Mouse (Mus musculus) urinary bladder, adult 2 months (tissue): Measurements from ENCODE around the gene Ubr2. TPM values are rescaled to one million over a fixed set of nuclear protein-coding genes. Genes with fewer than 3 reads are reported as not detected.

Experiments used
- DNase-seq: peaks from one replicate; pipeline ENCODE4 v3.0.0; 2022; ENCODE audit warnings: low spot score
- polyA plus RNA-seq: library from polyadenylated mRNA; depleted of rRNA; stranded (reverse); fragments of >200 nt; gene quantifications from 2 replicates; pipeline ENCODE4 v1.2.3, GENCODE M21; 2012; rRNA removed

The Ubr2 gene
- 33.4 and 39.2 TPM in 2 replicates for polyA plus RNA-seq

DNA sequence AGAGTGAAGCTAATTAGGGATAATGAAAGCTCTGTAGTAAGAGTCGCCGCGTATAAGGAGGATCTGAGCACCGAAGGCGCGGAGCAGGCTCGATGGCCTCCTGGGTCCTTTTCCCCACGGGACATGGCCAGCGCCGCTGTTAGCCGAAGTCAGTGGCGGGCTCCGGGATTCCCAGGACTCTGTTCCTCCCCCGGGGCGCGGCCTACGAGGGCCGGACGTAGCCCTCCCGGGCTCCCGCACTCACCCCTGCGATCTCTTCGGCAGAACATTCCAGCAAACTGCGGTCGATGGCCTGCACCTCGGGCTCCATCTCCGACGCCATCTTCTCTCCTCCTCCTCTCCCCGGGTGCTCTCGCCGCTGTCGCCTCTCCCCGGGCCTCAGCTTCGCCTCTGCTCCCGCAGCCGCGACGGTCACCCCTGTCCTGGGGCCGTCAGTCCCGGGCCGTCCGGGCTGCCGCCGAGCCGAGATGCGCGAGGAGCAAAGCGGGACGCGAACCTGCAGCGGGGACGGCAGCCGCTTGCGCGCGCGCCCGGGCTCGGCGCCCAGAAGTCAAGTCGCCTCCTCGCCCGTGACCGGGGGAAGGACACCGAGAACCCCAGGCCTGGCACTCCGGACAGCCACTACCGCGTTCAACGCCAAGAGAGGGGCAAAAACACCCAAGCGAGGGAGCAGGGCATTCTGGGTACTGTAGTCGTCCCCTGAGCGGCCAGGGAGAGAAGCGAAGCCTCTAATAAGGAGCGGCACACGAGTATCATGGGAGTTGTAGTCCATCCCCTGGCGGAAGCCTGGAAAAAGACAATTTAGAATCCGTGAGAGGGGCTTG is at the start of gene Ubr2:
Gene Ubr2, minus strand, starts transcription at position 659 of the 824 bp plus-strand sequence.
- peak; percentile 86 for DNase-seq

GRCm38 (mm10) chr17:47059836-47060360 is 49.5 kb upstream of the Ubr2 start:
- DNase-seq: peak; percentile 51

DNA sequence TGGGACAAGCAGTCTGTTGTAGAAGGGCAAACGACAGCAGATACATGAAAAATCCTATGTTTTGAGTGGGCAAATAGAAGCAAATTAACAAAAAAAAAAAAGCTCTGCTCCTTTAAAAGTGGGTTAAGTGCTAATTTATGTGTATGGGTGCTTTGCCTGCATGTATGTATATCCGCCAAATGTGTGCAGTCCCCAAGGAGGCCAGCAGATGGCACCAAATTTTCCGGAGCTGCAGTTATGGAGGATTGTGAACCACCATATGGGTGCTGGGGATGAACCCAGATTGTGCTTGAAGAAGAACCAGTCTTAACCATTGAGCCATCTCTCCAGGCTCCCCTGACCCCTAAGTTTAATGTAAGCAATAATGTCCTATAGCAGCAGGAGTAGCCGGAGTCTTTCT is 47.6 kb upstream of the Ubr2 start:
- no peak for DNase-seq

GRCm38 (mm10) chr17:47056476-47056875 is 46.1 kb upstream of the Ubr2 start:
- DNase-seq: no peak

DNA sequence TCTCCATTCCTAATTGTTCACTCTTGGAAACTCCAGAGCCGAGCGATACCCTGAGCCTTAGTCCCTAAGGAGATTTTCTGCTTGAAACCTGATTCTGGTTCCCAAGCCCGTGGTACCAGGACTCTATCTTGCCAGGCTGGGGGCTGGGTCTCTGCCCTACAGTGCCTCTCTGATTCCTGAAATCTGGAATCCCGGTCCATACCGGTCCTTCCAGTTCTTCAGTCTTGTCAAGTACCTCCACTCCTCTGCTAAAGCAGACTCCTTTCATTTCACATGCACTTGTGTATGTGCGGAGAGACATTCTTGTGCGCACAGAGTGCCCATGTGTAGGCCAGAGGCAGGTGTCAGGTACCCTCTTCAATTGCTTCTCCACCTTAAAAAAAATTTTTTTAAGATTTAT is 44.8 kb upstream of the Ubr2 start:
- no peak for DNase-seq

- DNase-seq: no peak
Measured at GRCm38 (mm10) chr17:47054613-47055012, 44.3 kb upstream of the Ubr2 start.

- no peak for DNase-seq
Measured at GRCm38 (mm10) chr17:47050678-47051077, 40.3 kb upstream of the Ubr2 start.

DNA sequence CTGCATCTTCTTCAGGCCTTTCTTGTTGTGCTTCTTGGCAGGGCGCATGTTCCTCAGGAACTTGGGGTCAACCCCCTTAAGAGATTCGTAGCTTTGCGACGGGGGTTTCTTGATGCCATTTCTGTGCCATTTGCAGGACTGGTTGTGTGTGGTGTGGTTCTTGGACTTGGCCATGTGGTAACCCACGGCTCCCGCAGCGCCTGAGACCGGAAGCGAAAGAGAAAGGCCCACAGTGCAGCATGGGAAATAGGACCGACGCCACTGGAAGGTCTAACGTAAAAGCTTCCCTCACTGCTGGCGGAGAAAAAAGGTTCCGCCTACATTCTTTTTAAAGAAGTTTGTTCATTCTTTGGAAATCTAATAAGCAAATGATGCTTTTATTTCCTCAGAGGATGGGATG is 32.5 kb upstream of the Ubr2 start:
- DNase-seq: no peak

DNA sequence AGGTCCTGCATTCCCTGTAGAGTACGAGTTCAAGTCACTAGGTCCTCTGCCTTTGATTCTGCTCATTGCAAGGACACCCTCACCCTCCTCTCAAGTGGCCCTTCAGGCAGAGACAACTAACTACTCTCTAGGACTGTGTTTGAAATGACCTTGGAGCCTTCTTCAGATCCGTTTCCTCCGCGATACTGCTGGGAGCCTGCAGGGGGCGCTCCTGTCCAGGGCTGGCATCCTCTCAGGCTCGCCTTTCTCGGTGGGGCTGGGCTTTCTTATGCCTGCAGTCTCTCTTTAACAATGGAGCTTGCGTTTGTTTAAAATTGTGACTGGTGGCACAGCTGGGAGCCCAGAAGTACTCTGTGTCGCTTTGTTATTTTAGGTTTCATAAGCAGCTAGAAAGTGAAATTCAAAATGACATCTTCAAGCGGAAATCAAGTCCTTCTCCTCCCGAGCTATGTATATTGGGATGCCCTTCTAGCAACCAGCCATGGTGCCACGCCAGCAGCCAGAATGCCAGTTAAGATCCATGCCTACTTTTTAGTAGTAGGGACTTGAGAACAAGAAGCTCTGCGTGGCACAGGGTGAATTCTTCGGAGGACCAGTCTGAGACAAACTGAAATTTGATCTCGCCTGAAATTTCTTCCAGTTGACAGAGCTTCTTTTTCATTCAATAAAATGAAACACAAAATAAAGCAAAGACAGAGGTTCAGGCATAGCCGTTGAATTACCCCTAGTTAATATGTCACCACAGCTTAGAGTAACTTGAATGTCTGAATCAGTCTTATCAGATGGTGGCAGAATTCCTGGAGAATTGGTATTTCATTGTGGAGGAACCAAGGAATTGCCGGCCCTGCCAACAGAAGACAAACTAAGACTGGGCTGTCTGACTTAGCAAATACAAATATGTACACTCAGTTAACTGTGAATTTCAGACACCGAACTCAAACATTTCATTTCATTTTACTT is 28.8 kb upstream of the Ubr2 start:
- peak; percentile 91 for DNase-seq

DNA sequence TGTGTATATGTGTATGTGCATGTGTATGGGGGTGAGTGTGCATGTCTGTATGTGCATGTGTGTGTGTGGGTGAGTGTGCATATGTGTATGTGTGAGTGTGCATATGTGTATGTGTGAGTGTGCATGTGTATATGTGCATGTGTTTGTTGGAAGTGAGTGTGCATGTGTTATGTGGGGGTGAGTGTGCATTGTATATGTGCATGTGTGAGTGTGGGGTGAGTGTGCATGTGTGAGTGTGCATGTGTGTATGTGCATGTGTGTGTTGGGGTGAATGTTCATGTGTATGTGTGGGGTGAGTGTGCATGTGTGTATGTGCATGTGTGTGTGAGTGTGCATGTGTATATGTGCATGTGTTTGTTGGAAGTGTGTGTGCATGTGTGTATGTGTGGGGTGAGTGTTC is 24.2 kb upstream of the Ubr2 start:
- no peak for DNase-seq

GRCm38 (mm10) chr17:47033643-47034042 is 23.3 kb upstream of the Ubr2 start:
- DNase-seq: no peak

DNA sequence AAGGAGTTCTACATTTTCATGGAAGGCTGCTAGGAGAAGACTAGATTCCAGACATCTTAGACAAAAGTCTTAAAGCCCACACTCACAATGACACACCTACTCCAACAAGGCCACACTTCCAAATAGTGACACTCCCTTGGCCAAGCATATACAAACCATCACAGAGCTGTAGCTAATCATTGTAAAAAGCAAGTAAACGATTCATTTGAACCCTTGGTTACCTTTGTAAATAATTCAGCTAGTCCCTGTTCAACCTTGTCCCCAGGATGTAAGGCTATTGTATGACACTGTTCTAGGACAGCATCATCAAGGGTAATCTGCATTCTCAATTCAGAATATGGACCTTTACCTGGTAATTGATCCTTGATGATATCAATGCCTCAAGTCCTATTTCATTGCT is 14.4 kb upstream of the Ubr2 start:
- no peak for DNase-seq

GRCm38 (mm10) chr17:47023369-47023768 is 13.0 kb upstream of the Ubr2 start:
- no peak for DNase-seq

DNA sequence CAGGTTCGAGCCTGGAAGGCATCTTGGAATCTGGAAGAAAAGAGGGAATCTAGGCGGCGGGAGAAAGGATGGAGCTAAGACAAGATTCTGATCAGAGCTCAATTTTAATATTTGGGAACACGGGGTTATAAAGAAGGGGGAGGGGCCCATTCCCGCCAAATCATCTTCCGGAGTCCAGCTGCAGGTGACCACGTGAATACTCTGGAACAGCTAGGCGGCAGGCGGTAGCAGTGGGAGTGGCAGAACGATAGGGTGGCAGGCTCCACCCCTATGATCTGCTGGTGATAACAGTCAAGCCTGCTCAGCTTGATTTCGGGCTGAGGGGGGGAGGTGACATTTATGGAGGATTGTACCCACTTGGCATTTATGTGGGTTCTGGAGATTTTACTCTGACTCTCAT is 2.5 kb upstream of the Ubr2 start:
- DNase-seq: no peak

DNA sequence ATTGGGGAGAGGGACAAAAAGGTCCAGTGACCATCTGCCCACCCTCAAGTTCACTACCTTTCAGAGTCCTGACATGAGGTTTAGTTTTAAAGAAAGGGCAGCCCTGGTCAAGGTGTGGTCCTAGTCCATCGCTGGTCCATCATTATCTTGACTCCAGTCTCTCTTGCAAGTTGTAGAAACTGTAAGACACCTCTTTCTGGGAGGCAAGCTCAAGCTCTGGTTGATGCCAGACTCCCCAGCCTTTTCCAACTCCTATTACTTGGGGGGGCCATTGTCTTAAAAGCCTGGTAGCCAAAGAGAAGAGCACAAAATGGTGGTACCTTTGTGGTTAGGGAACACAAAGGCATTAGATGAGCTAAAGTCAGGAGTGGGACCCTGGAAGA is 1.3 kb upstream of the Ubr2 start:
- DNase-seq: no peak

DNA sequence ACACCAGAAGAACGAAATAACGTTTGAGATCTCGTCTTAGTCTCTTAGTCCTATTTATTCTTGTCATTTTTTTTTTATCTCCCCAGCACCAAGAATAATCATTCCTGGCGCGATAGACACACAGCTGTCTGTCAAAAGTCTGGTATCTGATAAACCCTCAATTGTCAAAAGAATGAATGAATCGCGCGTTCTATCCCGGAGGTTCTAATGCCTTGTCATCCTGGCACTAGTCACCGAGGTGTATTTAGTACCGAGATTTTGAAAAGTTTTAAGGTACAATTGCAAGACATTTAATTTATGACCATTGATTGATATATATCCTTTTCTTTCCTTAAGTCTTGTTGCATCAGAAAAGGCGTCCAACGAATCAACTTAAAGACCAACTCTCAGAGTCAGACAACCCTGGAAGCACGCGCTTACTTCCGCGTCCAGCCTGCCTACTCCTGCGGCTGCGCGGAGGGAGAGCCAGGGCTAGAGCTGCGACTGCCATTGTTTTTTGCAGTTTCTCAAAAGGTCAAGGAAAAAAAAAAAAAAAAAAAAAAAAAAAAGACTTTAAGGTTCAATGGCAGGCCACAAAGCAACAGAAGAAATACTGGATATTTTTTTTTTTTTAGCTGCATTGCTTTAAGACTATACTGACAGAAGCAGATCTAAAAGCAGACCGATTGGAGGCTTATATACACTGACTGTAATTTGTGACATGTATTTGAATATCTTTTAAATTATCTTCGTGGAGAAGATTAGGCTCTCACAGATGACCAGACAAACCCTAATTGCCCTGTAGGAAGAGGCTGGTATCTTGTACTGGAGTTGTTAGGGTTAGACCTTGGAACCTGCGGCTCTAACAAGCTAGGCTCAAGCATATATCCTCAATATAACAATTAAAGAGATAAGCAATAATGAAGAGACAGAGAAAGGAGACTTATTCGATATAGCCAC is 635 bp upstream of the Ubr2 start:
- no peak for DNase-seq

DNA sequence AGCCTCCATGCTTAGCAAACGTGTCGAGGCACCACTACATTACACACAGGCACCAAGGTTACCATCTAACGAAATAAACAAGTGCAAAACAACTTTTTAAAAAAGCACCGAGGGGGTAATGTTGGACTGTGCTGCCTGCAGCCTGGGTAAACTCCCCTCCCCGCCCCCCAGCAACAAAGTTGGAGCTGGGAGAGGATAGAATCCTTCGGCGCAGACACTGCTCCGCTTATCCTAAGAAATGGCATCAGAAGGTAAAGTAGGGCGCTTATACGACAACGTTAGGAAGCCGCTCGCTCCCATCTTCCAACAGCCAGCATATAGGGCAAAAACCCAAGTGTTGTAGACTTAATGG is 834 bp downstream of the Ubr2 start:
- DNase-seq: no peak

GRCm38 (mm10) chr17:47009016-47009415 is 1.3 kb downstream of the Ubr2 start:
- DNase-seq: no peak

DNA sequence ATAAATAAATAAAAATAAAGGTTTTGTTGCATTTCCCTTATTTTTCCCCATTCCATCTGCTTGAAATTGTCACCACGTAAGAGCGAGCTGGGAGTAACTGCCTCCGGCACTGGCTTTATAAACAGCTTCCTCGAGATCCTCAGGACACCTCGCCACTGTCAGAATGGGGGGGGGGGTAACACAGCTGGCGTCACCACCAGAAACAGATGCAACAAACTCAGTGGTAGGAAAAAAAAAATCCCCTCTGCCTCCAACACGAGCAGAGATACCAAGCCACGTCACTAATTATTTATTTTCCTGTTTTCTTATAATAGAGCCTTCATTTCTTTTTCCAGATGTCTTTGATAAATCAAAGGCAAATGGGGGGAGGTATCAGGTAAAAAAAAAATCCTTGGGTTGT is 1.9 kb downstream of the Ubr2 start:
- DNase-seq: no peak

- no peak for DNase-seq
Measured at GRCm38 (mm10) chr17:47006741-47007140, 3.6 kb downstream of the Ubr2 start.

- DNase-seq: no peak
Measured at GRCm38 (mm10) chr17:47005741-47006405, 4.5 kb downstream of the Ubr2 start.
